Mouse (Mus musculus) kidney, embryonic 14.5 days (tissue): ENCODE data around the gene Acr. TPM values are rescaled to one million over a fixed set of nuclear protein-coding genes. Genes with fewer than 3 reads are reported as not detected.

ENCODE experiments used
- ATAC-seq: fragments of 200-750 bp; cut with Nextera tagmentation; 2 replicates; pipeline ENCODE4 v1.8.0; 2017; ENCODE audit warnings: moderate number of reproducible peaks, mild to moderate bottlenecking, moderate TSS enrichment, moderate library complexity; ENCODE audit not compliant: low FRiP score, low TSS enrichment
- H3K27ac ChIP-seq: fragments of 300-500 bp; sonication (generic); 2 replicates; pipeline ENCODE4 v1.5.1; 2014; ENCODE audit warnings: low read depth, mild to moderate bottlenecking, low read length, moderate library complexity, mixed read lengths
- H3K27me3 ChIP-seq: fragments of 300-500 bp; sonication (generic); 2 replicates; pipeline ENCODE4 v1.6.1; 2014; ENCODE audit warnings: mild to moderate bottlenecking, low read length; ENCODE audit not compliant: control insufficient read depth, insufficient read depth
- H3K36me3 ChIP-seq: fragments of 300-500 bp; sonication (generic); 2 replicates; pipeline ENCODE4 v1.6.1; 2014; ENCODE audit warnings: low read length, mixed read lengths; ENCODE audit not compliant: control insufficient read depth, insufficient read depth
- H3K4me1 ChIP-seq: fragments of 300-500 bp; sonication (generic); 2 replicates; pipeline ENCODE4 v1.6.1; 2014; ENCODE audit warnings: low read length, mixed read lengths; ENCODE audit not compliant: control insufficient read depth, insufficient read depth
- H3K4me2 ChIP-seq: fragments of 300-500 bp; sonication (generic); replicated peaks from 2 replicates; pipeline ENCODE4 v1.6.1; 2014; ENCODE audit warnings: low read depth, mild to moderate bottlenecking, low read length
- H3K4me3 ChIP-seq: fragments of 300-500 bp; sonication (generic); 2 replicates; pipeline ENCODE4 v1.5.1; 2014; ENCODE audit warnings: mild to moderate bottlenecking, low read length
- H3K9ac ChIP-seq: fragments of 300-500 bp; sonication (generic); 2 replicates; pipeline ENCODE4 v1.6.1; 2014; ENCODE audit warnings: low read depth, mild to moderate bottlenecking, low read length, moderate library complexity
- H3K9me3 ChIP-seq: fragments of 300-500 bp; sonication (generic); 2 replicates; pipeline ENCODE4 v1.6.1; 2016; ENCODE audit warnings: low read length; ENCODE audit not compliant: control insufficient read depth
- WGBS: fragments of 180-500 bp; shearing (Covaris S2); extraction: QIAGEN DNeasy Blood & Tissue Kit; methylation state at CpG from one replicate; pipeline ENCODE4 v1.1.7; 2014; 5-methylcytosine and 5-hydroxymethylcytosine counted together
- polyA plus RNA-seq: library from polyadenylated mRNA; unstranded; fragments of >200 nt; fragmentation: Nextera tagmentation; extraction: Ambion mirVana; gene quantifications from 2 replicates; pipeline ENCODE4 v1.2.1, GENCODE M21; 2014

Gene Acr
- polyA plus RNA-seq, 1 experiment from 2014 or later: 0.32 TPM

DNA sequence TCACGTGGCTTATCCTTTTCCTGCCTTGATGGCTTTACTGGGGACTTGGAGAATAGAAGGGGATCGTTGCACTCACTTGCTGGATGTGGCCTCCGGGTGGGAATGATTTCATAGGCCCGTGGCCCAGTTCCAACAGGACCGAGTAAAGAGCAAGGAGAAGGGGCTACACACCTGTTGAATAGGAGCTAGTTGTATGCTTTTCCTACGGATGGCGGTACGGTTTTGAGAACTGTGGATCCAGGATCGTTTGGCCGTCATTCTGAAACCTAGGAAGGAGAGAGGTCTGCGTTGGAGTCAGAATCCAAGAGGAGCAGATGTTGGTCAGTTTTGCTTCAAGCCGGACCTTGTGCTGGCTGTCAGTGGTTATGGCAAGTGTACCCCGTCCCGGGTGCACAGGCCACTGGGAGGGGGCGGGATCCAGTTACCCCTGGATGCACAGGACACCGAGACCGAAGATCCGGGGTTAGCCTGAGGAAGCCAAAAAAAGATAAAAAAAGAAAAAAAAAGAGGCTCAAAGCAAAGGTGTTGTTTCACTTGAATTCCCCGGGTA is 41.3 kb upstream of the Acr start:
- H3K4me2 ChIP-seq: no peak overlapping the region
- H3K36me3 ChIP-seq: no peaks in the 10 kb centered on the region; the same call in 1 of the 2 replicates
- WGBS: 86% methylated on average over 19 of the region's 19 CpGs
- no peaks in the 10 kb centered on the region for H3K4me1 ChIP-seq
- H3K4me3 ChIP-seq: no peak overlapping the region
- peaks cover 29% of the 10 kb centered on the region for H3K27me3 ChIP-seq
- no peaks in the 10 kb centered on the region for H3K9me3 ChIP-seq
- no peak overlapping the region for H3K9ac ChIP-seq
- no peak overlapping the region for H3K27ac ChIP-seq
- ATAC-seq: no peak

DNA sequence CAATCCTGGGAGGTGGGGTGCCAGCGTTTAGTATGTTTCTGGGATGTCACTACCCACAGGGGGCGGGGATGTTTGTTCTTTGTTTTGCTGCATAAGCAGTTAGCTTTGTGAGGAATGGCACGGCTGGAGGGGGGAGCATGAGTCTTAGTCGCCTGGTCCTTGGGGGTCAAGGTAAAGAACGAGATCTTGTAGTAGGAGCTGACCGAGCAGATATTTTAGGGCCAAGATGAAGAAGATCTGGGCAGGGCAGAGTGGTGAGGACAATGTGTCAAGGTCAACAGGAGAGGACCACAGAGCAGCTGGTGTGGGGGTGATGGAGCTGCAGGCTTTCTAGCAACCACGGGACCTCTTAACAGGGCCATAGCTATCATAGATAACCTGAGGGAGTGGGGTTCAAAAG is 40.7 kb upstream of the Acr start:
- no peak overlapping the region for H3K4me3 ChIP-seq
- no peak overlapping the region for H3K4me2 ChIP-seq
- peaks cover 23% of the 10 kb centered on the region for H3K27me3 ChIP-seq
- 82% methylated on average over 7 of the region's 7 CpGs for WGBS
- 0 out of 2 replicates have a peak, but pooled peaks cover under 1% of the 10 kb centered on the region for H3K4me1 ChIP-seq
- no peak overlapping the region for H3K27ac ChIP-seq
- H3K9ac ChIP-seq: no peak overlapping the region
- no peaks in the 10 kb centered on the region for H3K9me3 ChIP-seq
- no peak for ATAC-seq
- no peaks in the 10 kb centered on the region; the same call in 1 of the 2 replicates for H3K36me3 ChIP-seq

DNA sequence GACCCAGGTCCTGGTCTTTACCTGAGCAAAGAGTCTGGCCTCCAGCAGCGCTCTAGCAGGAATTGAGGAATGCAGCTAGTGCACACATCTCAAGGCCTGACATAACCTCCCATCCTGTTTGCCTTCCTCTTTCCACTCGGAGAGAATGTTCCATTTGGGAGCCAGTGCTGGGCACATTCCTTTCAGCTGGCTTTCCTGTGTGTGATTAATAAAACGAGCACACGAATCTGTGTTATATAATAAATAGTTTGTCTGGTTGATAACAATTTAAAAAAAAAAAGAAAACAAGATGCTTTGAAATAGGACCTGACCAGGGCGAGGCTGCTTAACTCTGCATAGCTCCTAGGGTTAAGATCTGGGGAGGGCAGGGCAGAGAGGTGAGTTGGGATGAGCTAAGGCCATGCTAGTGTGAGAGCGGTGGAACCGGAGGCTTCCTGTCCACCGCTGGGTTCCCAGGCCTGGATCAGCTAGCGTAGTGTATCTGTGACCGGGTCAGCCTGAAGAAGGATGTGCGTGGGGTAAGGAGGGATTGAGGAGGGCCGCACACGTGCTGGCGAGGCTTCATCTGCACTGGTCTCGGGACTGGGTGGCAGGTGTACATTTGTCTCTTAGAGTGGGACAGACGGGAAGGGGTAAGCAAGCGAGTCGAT is 39.8 kb upstream of the Acr start:
- peaks cover 5% of the 10 kb centered on the region; the same call in 1 of the 2 replicates for H3K36me3 ChIP-seq
- peaks cover 22% of the 10 kb centered on the region for H3K27me3 ChIP-seq
- H3K9ac ChIP-seq: no peak overlapping the region
- H3K4me2 ChIP-seq: no peak overlapping the region
- 85% methylated on average over 18 of the region's 18 CpGs for WGBS
- no peaks in the 10 kb centered on the region for H3K9me3 ChIP-seq
- no peak overlapping the region for H3K4me3 ChIP-seq
- peaks cover 5% of the 10 kb centered on the region; the same call in 1 of the 2 replicates for H3K4me1 ChIP-seq
- ATAC-seq: no peak
- H3K27ac ChIP-seq: no peak overlapping the region

DNA sequence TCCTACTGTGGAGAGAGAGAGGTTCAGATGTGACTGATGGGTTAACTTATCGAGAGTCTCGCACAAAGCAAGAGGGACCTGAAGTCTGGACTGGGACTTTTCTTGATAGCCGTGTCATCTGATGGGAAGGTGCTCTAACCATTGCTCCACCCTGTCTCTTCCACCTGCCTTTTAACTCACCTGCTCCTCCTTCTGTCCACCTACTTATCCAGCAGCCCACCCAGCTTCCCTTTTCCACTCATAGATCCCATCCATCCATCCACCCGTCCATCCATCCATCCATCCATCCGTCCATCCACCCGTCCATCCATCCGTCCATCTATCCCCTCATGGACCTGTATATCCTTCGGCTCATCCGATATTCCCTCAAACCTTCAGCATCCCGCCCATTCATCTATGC is 39.2 kb upstream of the Acr start:
- Histone ChIP-seq H3K4me2 (no peak overlapping the region), H3K4me1 (peaks cover 5% of the 10 kb centered on the region; the same call in 1 of the 2 replicates), H3K36me3 (peaks cover 5% of the 10 kb centered on the region; the same call in 1 of the 2 replicates), H3K27me3 (peaks cover 19% of the 10 kb centered on the region), H3K27ac (no peak overlapping the region), H3K4me3 (no peak overlapping the region), H3K9me3 (no peaks in the 10 kb centered on the region), H3K9ac (no peak overlapping the region)
- ATAC-seq: no peak
- 93% methylated on average over 10 of the region's 10 CpGs for WGBS

DNA sequence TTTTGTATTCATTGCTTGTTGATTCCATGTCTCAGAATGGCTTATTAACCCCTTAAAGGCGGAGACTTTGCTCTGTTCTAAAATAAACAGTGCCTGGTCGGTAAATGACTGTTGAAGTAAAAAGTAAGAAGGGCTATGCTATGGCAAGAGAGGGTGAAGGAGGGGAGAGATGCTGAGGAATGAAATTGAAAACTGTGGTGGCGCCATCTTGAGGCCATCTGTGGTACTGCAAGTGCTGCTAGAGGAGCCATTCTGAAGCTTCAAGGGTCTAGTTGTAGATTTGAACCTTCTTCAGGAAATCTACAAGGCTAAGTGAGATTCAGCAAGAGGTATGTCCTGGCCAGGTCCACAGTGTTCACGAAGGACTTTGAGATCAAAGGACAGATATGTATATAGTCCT is 37.8 kb upstream of the Acr start:
- 10% methylated on average over 4 of the region's 4 CpGs for WGBS
- H3K36me3 ChIP-seq: peaks cover 5% of the 10 kb centered on the region; the same call in 1 of the 2 replicates
- 0 out of 2 replicates have a peak, but pooled peaks cover 7% of the 10 kb centered on the region for H3K27me3 ChIP-seq
- no peak overlapping the region for H3K4me2 ChIP-seq
- H3K9me3 ChIP-seq: no peaks in the 10 kb centered on the region
- ATAC-seq: no peak
- no peak overlapping the region for H3K27ac ChIP-seq
- H3K4me1 ChIP-seq: peaks cover 5% of the 10 kb centered on the region; the same call in 1 of the 2 replicates
- H3K4me3 ChIP-seq: no peak overlapping the region
- no peak overlapping the region for H3K9ac ChIP-seq

DNA sequence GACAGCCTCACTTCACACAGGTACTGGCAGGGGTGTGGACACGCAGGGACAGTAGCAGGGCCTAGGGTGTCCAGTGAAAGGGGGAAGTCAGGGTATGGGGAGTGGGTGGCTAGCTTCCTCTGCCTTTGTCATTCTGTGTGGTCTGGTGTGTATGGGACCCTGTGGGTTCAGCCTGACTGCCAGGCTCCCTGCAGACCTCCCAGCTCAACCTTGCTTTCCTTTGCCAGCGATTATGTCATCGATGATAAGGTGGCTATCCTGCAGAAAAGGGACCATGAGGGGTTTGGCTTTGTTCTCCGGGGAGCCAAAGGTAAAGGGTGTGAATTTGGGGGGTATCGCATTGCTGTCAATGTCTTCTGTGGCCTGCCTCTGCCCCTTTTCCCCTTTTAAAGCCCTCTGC is 36.7 kb upstream of the Acr start:
- no peak overlapping the region for H3K27ac ChIP-seq
- H3K9me3 ChIP-seq: no peaks in the 10 kb centered on the region
- no peak for ATAC-seq
- H3K9ac ChIP-seq: no peak overlapping the region
- H3K27me3 ChIP-seq: 0 out of 2 replicates have a peak, but pooled peaks cover 7% of the 10 kb centered on the region
- no peak overlapping the region for H3K4me2 ChIP-seq
- H3K4me3 ChIP-seq: no peak overlapping the region
- peaks cover 5% of the 10 kb centered on the region; the same call in 1 of the 2 replicates for H3K4me1 ChIP-seq
- H3K36me3 ChIP-seq: peaks cover 5% of the 10 kb centered on the region; the same call in 1 of the 2 replicates
- WGBS: 91% methylated on average over 5 of the region's 5 CpGs

DNA sequence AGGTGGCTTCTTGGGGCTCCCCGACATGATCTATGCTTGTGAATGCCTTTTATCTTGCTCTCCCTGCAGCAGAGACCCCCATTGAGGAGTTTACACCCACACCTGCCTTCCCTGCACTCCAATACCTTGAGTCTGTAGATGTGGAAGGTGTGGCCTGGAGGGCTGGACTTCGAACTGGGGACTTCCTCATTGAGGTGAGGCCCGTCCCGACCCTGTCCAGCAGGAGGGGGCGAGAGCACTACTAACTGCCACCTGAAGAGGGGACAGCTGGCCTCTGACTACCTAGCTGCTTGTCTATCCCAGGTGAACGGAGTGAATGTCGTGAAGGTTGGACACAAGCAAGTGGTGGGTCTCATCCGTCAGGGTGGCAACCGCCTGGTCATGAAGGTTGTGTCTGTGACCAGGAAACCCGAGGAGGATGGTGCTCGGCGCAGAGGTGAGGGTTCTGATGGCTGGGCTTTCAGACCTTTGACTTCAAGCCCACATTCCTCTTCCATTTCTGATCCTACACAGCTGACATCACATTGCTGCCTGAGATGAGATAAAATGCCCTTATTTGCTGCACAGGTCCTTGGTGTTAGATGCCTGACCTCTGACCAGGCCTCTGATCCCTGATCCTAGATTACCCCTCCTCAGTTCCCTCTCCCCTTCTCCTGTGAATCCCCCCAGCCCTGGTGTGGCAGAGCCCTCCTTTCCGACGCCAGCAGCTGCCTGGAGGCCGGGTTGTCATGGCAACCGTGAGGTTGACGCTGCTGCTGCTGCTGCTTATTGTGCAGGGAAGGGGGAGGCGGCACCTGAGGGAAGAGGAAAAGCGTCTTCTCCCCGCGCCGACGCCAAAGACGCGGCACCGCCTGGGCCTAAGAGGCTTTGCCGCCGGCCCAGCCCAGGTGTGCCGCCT is 35.9 kb upstream of the Acr start:
- 0 out of 2 replicates have a peak, but pooled peaks cover 7% of the 10 kb centered on the region for H3K27me3 ChIP-seq
- peak overlapping the region; percentile 7; the same call in 1 of the 2 replicates for H3K4me3 ChIP-seq
- peaks cover 5% of the 10 kb centered on the region; the same call in 1 of the 2 replicates for H3K4me1 ChIP-seq
- no peak overlapping the region for H3K27ac ChIP-seq
- H3K4me2 ChIP-seq: peak overlapping the region; percentile 29
- 23% methylated on average over 28 of the region's 29 CpGs for WGBS
- H3K36me3 ChIP-seq: peaks cover 5% of the 10 kb centered on the region; the same call in 1 of the 2 replicates
- H3K9me3 ChIP-seq: no peaks in the 10 kb centered on the region
- no peak overlapping the region for H3K9ac ChIP-seq
- no peak for ATAC-seq

DNA sequence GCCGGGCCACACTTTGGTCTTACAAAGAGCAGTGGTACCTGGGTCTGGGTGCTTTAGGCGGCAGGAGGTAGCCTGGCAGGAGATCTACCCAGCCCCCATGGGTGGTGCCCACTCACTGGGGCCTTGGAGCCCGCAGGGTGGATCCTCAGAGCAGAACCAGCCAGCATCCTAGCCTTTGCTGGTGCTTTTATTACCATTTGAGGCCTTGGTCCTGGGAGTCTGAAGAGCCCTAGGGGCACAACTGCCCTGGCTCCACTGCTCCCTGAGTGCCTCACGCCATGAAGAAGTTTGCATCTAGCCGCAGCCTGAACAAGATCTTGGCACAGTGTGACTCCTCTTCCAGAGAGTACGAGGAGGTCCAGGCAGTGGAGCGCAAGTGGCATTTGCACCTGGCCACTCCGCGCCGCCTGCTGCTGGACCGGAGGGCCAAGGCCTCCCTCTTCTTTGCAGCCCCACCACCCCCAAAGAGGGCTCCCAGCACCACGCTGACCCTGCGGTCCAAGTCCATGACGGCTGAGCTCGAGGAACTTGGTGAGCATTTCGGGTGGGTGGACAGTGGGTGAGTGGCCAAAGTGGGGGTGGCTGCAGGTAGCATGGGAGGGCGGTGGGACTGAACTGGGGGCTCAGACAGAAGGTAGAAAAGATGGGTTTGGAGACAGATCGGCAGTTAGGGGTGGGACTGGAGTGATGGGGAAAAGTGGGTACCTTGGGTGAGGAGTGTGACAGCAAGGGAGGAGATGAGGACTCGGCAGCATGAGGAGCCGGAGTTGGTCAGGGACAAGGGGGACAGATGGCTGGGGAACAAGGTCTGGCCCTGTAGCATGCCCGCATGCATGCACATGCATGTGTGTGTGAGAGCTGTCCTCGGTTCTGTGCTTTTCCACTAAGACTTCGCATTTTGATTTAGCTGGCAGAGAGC is 34.9 kb upstream of the Acr start:
- ATAC-seq: no peak
- H3K36me3 ChIP-seq: peaks cover 5% of the 10 kb centered on the region; the same call in 1 of the 2 replicates
- 77% methylated on average over 23 of the region's 23 CpGs for WGBS
- no peak overlapping the region for H3K27ac ChIP-seq
- no peak overlapping the region for H3K9ac ChIP-seq
- peak overlapping the region; percentile 29 for H3K4me2 ChIP-seq
- H3K4me3 ChIP-seq: peak overlapping the region; percentile 7; the same call in 1 of the 2 replicates
- 0 out of 2 replicates have a peak, but pooled peaks cover 7% of the 10 kb centered on the region for H3K27me3 ChIP-seq
- no peaks in the 10 kb centered on the region for H3K9me3 ChIP-seq
- peaks cover 5% of the 10 kb centered on the region; the same call in 1 of the 2 replicates for H3K4me1 ChIP-seq
